Mouse (Mus musculus): Measurements from ENCODE around the gene Crisp3. TPM values are rescaled to one million over a fixed set of nuclear protein-coding genes. Genes with fewer than 3 reads are reported as not detected.

Crisp3 gene
- not detected in 2 replicates for polyA plus RNA-seq (2012; rRNA removed; ENCODE audit: low replicate concordance)

DNA sequence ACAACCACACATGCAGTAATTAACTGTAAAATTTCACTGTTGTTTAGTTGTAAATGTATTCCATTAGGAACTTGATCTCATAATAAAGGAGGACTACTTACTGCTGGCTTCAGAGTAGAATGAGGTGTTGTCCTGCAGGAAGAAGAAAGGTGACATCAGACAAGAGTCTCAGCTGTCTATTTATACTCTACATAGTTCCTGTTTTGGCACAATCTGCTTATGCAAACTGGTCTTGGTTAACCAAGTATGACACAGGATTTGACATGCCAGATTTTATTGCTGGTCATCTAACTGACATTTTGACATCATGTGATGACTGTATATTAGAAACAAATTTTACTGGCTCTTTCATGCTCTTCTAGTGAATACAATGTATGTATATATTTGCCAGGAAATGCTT is at the start of gene Crisp3:
TSS of gene Crisp3 (minus strand) at position 154 of the 400 bp plus-strand sequence.

DNA sequence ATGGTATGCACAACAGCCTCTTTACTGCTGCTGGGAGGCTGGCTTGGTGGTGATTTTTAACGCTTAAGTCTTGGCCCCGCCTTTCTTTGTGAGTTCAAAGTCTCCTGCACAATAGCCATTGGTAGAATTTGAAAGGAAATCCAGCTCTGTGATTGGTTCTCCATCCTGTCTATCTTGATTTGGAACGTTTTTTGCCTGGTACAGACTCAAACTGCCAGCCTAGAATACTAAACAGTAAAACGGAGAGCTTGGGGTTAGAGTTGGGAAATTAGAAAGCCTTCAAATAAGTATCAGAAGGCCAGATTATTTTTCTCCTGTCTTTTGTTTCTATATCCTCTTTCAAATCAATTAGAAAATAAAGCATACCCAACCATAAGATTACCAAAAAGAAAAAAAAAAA is 33.5 kb downstream of the Crisp3 start, which contains the start of gene Pgk2:
TSS of gene Pgk2 (minus strand) at position 101 of the 400 bp plus-strand sequence.

Other genes with a start within 250 kb of the Crisp3 start
- gene AC192777.2, start 146.8 kb downstream of the Crisp3 start, polyA plus RNA-seq (2012; rRNA removed; ENCODE audit: low replicate concordance) = not detected in 2 replicates
- not detected in 2 replicates for gene Pgk2, start 33.6 kb downstream of the Crisp3 start, polyA plus RNA-seq (2012; rRNA removed; ENCODE audit: low replicate concordance)
- 0.96 and 2.5 TPM in 2 replicates for gene Crisp1, start 76.9 kb upstream of the Crisp3 start, polyA plus RNA-seq (2012; rRNA removed; ENCODE audit: low replicate concordance)

Data from subcutaneous adipose tissue, adult 2 months (tissue).